Mouse (Mus musculus): ENCODE data around the gene Cacnb2. TPM values are rescaled to one million over a fixed set of nuclear protein-coding genes. Genes with fewer than 3 reads are reported as not detected.

Gene Cacnb2
- polyA plus RNA-seq, 1 experiment from 2014 or later: 1.1 TPM

DNA sequence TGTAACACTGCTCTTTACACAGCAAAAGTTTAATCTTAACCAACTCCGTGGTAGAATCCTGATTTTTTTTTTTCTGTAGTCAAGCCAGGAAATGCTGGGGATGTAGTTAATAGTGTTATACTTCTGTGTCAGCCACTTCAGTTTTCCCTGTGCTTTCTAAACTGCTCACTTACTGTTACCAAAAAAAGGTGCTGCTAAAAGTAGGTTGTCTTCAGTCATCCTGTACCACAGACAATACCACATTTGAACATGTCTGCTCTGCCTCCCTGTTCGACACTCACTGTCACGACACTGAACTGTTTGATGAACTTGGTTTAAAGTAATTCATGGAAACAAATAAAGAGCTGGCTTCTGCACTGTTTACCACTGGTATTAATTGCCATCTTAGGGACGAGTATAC, 385.6 kb downstream of the Cacnb2 start:
- 90% methylated on average over 4 of the region's 4 CpGs for WGBS
- DNase-seq (ENCODE audit: low spot score, missing footprints): no peak
- Histone ChIP-seq H3K27ac (ENCODE audit: low read depth, low read length) (no peak overlapping the region), H3K9me3 (ENCODE audit: control insufficient read depth, low read length) (no peaks in the 10 kb centered on the region), H3K36me3 (ENCODE audit: control insufficient read depth, insufficient read depth, low read length) (no peaks in the 10 kb centered on the region), H3K27me3 (ENCODE audit: control insufficient read depth, insufficient read depth, low read length) (no peaks in the 10 kb centered on the region), H3K4me2 (no peak overlapping the region), H3K4me3 (ENCODE audit: low read depth, low read length) (no peak overlapping the region), H3K9ac (ENCODE audit: low read length) (no peak overlapping the region), H3K4me1 (ENCODE audit: control insufficient read depth, insufficient read depth, low read length) (no peaks in the 10 kb centered on the region)
- no peak for ATAC-seq (ENCODE audit: low FRiP score)

DNA sequence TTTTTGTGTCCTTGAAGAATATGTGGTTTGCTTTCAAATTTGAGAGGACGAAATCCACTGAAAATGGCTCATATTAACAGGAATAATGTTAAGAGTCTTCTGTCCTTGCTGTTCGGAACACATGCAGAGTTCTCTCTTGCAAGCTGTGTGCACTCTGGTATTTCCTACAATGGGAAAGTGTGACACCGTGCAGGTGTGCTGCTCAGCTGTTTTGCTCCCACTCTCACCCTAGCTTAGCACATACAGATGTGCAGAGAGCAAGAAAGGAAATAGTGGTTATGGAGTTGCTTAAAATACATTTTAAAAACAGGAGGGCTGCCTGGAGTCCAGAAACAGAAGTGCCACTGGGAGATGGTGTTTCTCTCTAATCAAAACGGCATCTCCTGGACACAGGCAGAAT, 386.5 kb downstream of the Cacnb2 start:
- no peaks in the 10 kb centered on the region for H3K36me3 ChIP-seq (ENCODE audit: control insufficient read depth, insufficient read depth, low read length)
- H3K9ac ChIP-seq (ENCODE audit: low read length): no peak overlapping the region
- no peaks in the 10 kb centered on the region for H3K9me3 ChIP-seq (ENCODE audit: control insufficient read depth, low read length)
- H3K27ac ChIP-seq (ENCODE audit: low read depth, low read length): no peak overlapping the region
- no peak overlapping the region for H3K4me3 ChIP-seq (ENCODE audit: low read depth, low read length)
- DNase-seq (ENCODE audit: low spot score, missing footprints) (no peak), ATAC-seq (ENCODE audit: low FRiP score) (no peak)
- no peaks in the 10 kb centered on the region for H3K4me1 ChIP-seq (ENCODE audit: control insufficient read depth, insufficient read depth, low read length)
- WGBS: 91% methylated on average over 4 of the region's 4 CpGs
- H3K27me3 ChIP-seq (ENCODE audit: control insufficient read depth, insufficient read depth, low read length): no peaks in the 10 kb centered on the region
- H3K4me2 ChIP-seq: no peak overlapping the region

DNA sequence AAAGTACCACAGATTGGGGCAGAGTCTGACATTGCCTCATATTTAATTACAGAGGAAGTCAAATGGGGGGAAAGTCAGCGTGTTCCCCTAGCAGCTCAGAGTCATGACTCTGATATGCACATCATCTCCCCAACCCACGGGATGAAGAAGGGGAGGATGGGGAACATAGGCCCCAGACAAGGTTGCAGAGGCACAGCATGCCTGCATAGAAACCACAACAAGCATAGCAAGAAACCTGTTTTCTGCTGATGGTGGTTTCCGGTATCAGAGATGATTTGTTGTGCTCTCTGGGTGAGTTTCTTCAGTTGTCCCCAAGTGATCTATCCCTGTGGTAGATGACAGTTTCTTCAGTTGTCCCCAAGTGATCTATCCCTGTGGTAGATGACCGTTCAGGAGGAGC, 389.6 kb downstream of the Cacnb2 start:
- H3K36me3 ChIP-seq (ENCODE audit: control insufficient read depth, insufficient read depth, low read length): no peaks in the 10 kb centered on the region
- no peak overlapping the region for H3K4me3 ChIP-seq (ENCODE audit: low read depth, low read length)
- H3K9ac ChIP-seq (ENCODE audit: low read length): no peak overlapping the region
- no peaks in the 10 kb centered on the region for H3K27me3 ChIP-seq (ENCODE audit: control insufficient read depth, insufficient read depth, low read length)
- H3K4me2 ChIP-seq: no peak overlapping the region
- ATAC-seq (ENCODE audit: low FRiP score) (no peak), DNase-seq (ENCODE audit: low spot score, missing footprints) (no peak)
- WGBS: 88% methylated on average over 4 of the region's 4 CpGs
- no peak overlapping the region for H3K27ac ChIP-seq (ENCODE audit: low read depth, low read length)
- H3K9me3 ChIP-seq (ENCODE audit: control insufficient read depth, low read length): no peaks in the 10 kb centered on the region
- H3K4me1 ChIP-seq (ENCODE audit: control insufficient read depth, insufficient read depth, low read length): no peaks in the 10 kb centered on the region

DNA sequence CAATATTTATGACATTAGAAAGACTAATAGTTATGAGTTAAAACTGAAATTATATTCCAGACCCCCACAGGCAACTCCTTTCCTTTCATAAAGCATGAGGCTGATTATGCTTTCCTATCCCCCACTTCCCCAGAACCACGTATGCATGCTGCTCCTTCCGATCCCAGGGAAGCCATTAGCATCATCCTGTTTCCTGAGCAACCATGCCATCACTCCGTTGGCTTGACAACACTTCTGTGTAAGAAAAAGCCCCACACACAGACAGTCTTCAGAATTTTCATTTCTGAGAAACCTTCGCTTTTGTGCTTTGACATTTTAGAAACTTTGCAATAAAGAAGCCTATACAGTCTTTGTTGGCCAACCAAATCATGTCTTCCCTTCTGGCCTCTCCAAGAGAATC, 393.1 kb downstream of the Cacnb2 start:
- no peaks in the 10 kb centered on the region for H3K9me3 ChIP-seq (ENCODE audit: control insufficient read depth, low read length)
- DNase-seq (ENCODE audit: low spot score, missing footprints) (no peak), ATAC-seq (ENCODE audit: low FRiP score) (no peak)
- no peaks in the 10 kb centered on the region for H3K27me3 ChIP-seq (ENCODE audit: control insufficient read depth, insufficient read depth, low read length)
- WGBS: 84% methylated on average over 4 of the region's 4 CpGs
- no peak overlapping the region for H3K27ac ChIP-seq (ENCODE audit: low read depth, low read length)
- H3K4me2 ChIP-seq: no peak overlapping the region
- H3K4me3 ChIP-seq (ENCODE audit: low read depth, low read length): no peak overlapping the region
- no peaks in the 10 kb centered on the region for H3K4me1 ChIP-seq (ENCODE audit: control insufficient read depth, insufficient read depth, low read length)
- H3K36me3 ChIP-seq (ENCODE audit: control insufficient read depth, insufficient read depth, low read length): no peaks in the 10 kb centered on the region; the same call in 1 of the 2 replicates
- no peak overlapping the region for H3K9ac ChIP-seq (ENCODE audit: low read length)

DNA sequence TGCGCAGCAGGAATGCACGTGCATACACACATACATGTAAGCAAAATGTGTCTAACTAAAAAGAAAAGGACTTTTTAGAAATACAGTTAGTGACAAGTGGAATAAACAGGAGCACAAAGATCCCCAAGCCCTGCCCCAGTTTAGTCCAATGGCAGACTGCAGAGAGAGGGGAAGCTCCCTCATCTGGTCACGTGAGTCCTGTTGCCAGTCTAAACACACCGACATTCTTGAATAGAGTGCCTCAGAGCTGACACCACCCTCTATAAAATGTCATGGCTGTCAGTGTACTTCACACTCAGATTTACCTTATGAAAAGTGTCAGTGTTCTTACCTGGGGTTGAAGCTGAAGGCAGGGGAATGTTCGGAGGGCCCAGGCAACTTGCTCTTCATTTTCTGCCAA, 394.9 kb downstream of the Cacnb2 start:
- Histone ChIP-seq H3K9ac (ENCODE audit: low read length) (no peak overlapping the region), H3K4me2 (no peak overlapping the region), H3K4me1 (ENCODE audit: control insufficient read depth, insufficient read depth, low read length) (no peaks in the 10 kb centered on the region), H3K27me3 (ENCODE audit: control insufficient read depth, insufficient read depth, low read length) (no peaks in the 10 kb centered on the region), H3K27ac (ENCODE audit: low read depth, low read length) (no peak overlapping the region), H3K4me3 (ENCODE audit: low read depth, low read length) (no peak overlapping the region), H3K9me3 (ENCODE audit: control insufficient read depth, low read length) (no peaks in the 10 kb centered on the region), H3K36me3 (ENCODE audit: control insufficient read depth, insufficient read depth, low read length) (no peaks in the 10 kb centered on the region; the same call in 1 of the 2 replicates)
- no peak for DNase-seq (ENCODE audit: low spot score, missing footprints)
- 92% methylated on average over 5 of the region's 5 CpGs for WGBS
- ATAC-seq (ENCODE audit: low FRiP score): no peak

DNA sequence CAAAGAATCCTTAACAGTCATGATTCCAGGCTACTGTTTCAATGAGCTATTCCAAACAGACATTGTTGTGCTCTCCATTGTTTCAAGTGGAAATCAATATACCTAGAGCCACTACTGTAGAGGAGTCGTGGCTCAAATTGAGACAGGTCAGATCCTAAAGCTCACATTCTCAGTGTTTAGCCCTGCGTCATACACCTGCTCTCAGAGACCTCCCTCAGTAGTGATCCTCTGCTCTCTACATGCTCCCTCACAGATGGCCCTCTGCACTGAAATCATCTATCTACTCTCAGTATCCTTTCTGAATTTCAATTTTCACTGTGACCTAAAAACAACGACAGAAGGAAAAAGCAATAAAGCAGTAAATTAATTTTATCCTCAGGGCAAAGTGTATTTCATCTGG, 404.6 kb downstream of the Cacnb2 start:
- DNase-seq (ENCODE audit: low spot score, missing footprints): no peak
- no peak overlapping the region for H3K27ac ChIP-seq (ENCODE audit: low read depth, low read length)

DNA sequence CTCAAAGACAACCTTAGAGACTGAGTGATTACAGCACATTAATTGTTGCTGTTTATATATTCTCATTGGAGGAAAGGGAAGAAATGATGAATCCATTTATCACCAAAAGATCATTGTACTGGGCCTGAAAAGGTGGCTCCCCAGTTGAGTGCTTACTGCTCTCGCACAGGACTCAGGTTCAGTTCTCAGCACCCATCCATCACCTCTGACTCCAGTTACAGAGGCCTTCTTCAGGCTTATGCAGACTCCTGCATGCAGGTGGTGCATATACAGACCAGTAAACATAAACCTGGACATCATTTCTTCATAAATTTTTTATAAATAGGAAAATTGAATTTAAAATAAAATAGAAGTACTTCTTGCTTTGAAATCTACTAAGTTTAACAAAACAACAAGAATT, 405.2 kb downstream of the Cacnb2 start:
- no peaks in the 10 kb centered on the region for H3K9me3 ChIP-seq (ENCODE audit: control insufficient read depth, low read length)
- no peaks in the 10 kb centered on the region for H3K36me3 ChIP-seq (ENCODE audit: control insufficient read depth, insufficient read depth, low read length)
- DNase-seq (ENCODE audit: low spot score, missing footprints) (no peak), ATAC-seq (ENCODE audit: low FRiP score) (no peak)
- 96% methylated on average over 1 of the region's 1 CpGs for WGBS
- H3K4me2 ChIP-seq: no peak overlapping the region
- H3K4me3 ChIP-seq (ENCODE audit: low read depth, low read length): no peak overlapping the region
- no peaks in the 10 kb centered on the region for H3K4me1 ChIP-seq (ENCODE audit: control insufficient read depth, insufficient read depth, low read length)
- no peak overlapping the region for H3K9ac ChIP-seq (ENCODE audit: low read length)
- H3K27me3 ChIP-seq (ENCODE audit: control insufficient read depth, insufficient read depth, low read length): no peaks in the 10 kb centered on the region
- no peak overlapping the region for H3K27ac ChIP-seq (ENCODE audit: low read depth, low read length)

More for the DNA sequence above, 404.6 kb downstream of the Cacnb2 start:
- ATAC-seq (ENCODE audit: low FRiP score): no peak
- no peak overlapping the region for H3K4me2 ChIP-seq
- no peaks in the 10 kb centered on the region for H3K36me3 ChIP-seq (ENCODE audit: control insufficient read depth, insufficient read depth, low read length)
- H3K9ac ChIP-seq (ENCODE audit: low read length): no peak overlapping the region
- no peak overlapping the region for H3K4me3 ChIP-seq (ENCODE audit: low read depth, low read length)
- 79% methylated on average over 3 of the region's 3 CpGs for WGBS
- H3K27me3 ChIP-seq (ENCODE audit: control insufficient read depth, insufficient read depth, low read length): no peaks in the 10 kb centered on the region
- no peaks in the 10 kb centered on the region for H3K4me1 ChIP-seq (ENCODE audit: control insufficient read depth, insufficient read depth, low read length)
- no peaks in the 10 kb centered on the region for H3K9me3 ChIP-seq (ENCODE audit: control insufficient read depth, low read length)

DNA sequence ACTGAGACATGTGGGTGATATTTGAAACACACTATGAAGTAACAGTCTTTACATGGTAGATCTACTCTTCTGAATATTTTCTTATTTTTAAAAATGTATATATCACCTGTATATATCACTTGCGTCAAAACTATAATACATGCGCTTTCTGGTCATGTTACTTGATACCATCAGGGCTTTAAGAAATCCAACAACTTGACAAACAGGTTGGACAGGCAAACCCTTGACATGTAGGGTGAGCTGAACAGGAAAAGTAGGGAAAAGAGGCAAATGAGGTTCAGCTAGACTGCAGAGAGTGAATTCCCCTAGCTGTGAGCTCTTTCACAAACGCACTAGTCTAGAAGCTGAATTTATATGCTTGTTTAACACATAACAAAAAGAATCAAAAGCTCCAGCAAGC, 423.9 kb downstream of the Cacnb2 start:
- H3K27me3 ChIP-seq (ENCODE audit: control insufficient read depth, insufficient read depth, low read length): no peaks in the 10 kb centered on the region
- no peak for ATAC-seq (ENCODE audit: low FRiP score)
- 91% methylated on average over 3 of the region's 3 CpGs for WGBS

DNA sequence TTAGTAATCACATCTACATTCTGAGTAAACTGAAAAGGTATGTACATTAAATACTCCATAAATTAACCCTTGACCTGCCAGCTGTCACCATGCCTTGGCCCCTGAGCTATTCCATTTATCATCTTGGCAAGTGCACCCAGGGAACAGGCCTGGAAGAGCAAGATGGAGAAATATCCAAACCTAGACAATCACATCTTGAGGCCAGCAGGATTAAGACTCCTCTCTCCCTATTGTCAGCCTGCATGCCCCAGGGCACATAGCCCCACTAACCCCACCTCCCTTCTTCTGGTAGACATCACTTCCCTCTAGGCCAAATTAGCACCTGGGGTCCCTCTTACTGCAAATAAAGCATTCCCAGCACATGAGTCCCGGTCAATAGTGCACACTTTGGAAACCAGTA, 424.9 kb downstream of the Cacnb2 start:
- DNase-seq (ENCODE audit: low spot score, missing footprints): no peak
- H3K9ac ChIP-seq (ENCODE audit: low read length): no peak overlapping the region
- no peaks in the 10 kb centered on the region for H3K9me3 ChIP-seq (ENCODE audit: control insufficient read depth, low read length)
- no peak overlapping the region for H3K4me2 ChIP-seq
- no peaks in the 10 kb centered on the region for H3K27me3 ChIP-seq (ENCODE audit: control insufficient read depth, insufficient read depth, low read length)
- no peak overlapping the region for H3K27ac ChIP-seq (ENCODE audit: low read depth, low read length)
- H3K4me3 ChIP-seq (ENCODE audit: low read depth, low read length): no peak overlapping the region
- no peaks in the 10 kb centered on the region for H3K36me3 ChIP-seq (ENCODE audit: control insufficient read depth, insufficient read depth, low read length)
- H3K4me1 ChIP-seq (ENCODE audit: control insufficient read depth, insufficient read depth, low read length): no peaks in the 10 kb centered on the region
- ATAC-seq (ENCODE audit: low FRiP score): no peak
- WGBS: 86% methylated on average over 1 of the region's 1 CpGs

More for the DNA sequence above, 423.9 kb downstream of the Cacnb2 start:
- H3K36me3 ChIP-seq (ENCODE audit: control insufficient read depth, insufficient read depth, low read length): no peaks in the 10 kb centered on the region
- no peak overlapping the region for H3K27ac ChIP-seq (ENCODE audit: low read depth, low read length)
- H3K9ac ChIP-seq (ENCODE audit: low read length): no peak overlapping the region
- H3K9me3 ChIP-seq (ENCODE audit: control insufficient read depth, low read length): no peaks in the 10 kb centered on the region
- H3K4me1 ChIP-seq (ENCODE audit: control insufficient read depth, insufficient read depth, low read length): no peaks in the 10 kb centered on the region
- H3K4me3 ChIP-seq (ENCODE audit: low read depth, low read length): no peak overlapping the region
- no peak for DNase-seq (ENCODE audit: low spot score, missing footprints)
- H3K4me2 ChIP-seq: no peak overlapping the region

All from midbrain, embryonic 11.5 days (tissue).